Mouse (Mus musculus): ENCODE measurements around the gene Alkbh6.

Alkbh6 gene

DNA sequence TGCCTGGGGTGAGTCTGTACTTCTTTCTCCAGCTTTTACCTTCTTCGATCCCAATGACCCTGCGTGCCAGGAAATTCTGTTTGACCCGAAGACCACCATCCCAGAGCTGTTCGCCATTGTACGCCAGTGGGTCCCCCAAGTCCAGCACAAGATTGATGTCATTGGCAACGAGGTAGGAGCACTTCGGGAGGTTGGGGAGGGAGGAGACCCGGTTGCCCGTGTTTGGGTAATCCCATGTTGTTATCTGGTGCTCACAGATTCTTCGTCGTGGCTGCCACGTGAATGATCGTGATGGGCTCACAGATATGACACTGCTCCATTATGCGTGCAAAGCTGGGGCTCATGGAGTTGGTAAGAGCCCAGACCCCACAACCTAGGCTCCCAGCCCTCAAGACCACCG, 11.7 kb upstream of the Alkbh6 start:
- no peak for DNase-seq

DNA sequence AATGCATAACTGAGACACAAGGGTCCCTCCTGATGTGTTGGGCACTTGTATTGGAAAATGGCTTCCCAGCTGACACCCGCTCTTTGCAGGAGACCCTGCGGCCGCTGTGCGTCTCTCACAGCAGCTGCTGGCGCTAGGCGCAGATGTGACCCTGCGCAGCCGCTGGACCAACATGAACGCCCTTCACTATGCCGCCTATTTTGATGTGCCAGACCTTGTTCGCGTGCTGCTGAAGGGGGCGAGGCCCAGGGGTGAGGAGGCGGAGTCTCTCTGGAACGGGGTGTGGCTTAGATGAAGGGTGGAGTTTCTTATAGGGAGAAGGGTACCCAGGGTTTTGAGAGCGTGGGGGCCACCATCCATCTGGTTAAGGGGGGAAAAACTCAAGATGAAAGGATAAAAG, 11.3 kb upstream of the Alkbh6 start:
- DNase-seq, result no peak

DNA sequence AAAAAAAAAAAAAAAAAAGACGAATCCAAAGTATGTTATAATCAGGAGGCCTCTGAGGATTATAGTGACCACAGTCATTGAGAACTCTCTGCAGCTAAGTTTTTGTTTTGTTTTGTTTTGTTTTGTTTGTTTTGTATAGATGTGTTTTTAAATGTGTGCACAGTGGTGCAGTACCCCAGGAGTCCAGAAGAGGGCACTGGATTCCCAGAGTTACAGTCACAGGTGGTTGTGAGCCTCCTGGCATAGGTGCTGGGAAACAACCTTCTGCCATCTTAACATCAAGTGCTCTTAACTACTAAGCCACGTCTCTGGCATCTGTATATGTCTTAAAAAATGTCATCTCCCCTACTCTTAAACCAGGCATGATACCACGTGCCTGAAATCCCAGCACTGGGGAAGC, 7.6 kb upstream of the Alkbh6 start:
- DNase-seq, result no peak

DNA sequence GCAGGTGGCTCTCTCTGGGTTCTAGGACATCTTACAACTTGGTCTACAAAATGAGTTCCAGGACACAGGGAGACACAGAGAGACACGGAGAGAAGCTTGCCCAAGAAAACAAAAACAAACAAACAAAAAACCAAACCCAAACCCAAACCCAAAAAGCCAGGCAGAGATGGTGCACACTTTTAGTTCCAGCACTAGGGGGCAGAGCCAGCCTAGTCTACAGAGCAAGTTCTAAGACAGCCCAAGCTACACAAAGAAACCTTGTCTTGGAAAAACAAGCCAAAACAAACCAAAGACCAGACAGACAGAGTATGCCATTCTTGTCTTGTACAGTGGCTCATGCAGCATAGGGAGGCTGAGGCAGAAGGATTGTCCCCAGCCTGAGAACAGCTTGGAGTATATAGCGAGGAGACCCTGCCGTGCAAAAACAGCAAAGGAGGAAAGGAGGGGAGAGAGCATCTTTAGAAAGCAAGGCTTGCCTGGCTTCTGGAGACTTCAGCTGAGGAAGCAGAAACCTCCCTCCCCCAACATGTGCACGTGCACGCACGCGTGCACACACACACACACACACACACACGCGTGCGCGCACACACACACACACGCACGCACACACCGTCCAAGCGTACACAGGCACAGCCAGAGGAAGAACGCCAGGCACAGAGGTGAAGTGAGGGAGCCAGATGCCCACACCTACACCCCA, 2.3 kb upstream of the Alkbh6 start:
- peak; percentile 85 for DNase-seq

DNA sequence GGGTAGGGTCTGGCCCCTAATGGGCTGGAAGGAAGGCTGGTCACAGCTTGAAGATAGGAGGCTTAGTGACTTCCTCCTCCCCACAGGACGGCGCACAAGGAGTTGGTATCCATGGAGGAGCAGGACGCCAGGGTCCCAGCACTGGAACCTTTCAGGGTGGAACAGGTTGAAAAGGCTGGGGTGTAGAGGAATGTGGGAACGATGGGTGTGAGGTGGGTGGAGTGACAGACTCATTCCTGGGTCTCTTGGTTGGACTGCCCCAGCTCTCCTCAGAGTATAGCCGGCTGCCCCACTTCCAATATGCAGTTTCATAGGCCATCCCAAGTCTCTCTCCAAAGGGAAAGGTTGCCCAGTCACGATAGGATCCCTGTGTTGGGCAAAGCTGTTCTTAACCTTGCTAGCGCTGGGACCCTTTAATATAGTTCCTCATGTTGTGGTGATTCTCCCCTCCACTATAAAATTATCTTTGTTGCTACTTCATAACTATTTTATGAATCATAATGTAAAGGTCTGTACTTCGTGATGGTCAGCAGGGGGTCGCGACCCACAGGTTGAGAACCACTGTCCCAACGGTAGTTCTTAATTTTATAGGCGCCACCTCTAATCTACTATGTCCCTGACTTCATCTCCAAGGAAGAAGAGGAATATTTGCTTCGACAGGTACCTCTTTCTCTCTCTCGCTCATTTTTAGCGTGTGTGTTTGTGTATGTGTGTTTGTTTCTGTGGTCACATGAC, 1.0 kb downstream of the Alkbh6 start:
- DNase-seq, result peak; percentile 87

DNA sequence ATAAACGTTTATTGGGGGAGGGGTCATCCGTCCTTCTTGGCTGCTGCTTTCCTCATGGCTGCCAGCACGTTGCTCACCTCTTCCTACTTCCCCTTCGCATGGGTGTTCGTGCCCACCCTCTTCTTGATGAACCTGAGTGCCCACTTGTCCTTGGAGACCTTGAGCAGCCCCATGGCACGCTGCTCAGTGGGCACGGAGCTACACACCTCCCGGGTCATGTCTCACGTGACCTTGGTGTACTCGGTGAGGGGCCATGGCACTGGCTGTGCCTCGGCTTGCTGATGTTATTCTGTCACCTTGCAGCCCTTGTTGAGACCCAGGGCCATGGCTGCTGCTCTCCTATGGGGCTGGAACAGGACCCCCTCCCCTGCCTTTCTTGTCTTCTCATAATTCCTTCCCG, 1.6 kb downstream of the Alkbh6 start:
- peak; percentile 86 for DNase-seq

DNA sequence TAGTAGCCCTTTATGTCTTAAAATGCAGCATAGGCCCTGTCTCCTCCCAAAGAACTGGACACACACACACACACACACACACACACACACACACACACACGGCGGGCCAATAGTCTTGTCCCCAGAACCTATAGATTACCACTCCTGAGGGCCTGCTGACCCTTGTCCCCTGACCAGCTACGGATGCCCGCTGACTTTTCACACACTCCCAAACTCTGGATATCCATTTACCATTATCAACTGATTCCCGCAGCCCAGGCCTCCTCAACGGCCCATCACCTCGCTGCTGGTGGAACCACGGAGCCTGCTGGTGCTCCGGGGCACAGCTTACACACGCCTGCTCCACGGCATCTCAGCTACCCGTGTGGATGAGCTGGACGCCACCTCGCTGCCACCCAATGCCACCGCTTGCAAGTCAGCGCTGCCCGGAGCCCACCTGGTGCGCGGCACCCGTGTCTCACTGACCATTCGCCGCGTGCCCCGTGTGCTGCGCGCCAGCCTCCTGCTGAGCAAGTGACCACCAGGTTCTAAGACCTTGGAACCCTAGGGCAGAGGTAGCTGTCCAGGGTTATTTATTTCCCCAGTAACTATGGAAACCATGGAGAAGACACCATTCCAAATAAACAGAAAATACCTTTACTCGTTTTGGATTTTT, 5.3 kb downstream of the Alkbh6 start:
- peak; percentile 86 for DNase-seq

DNA sequence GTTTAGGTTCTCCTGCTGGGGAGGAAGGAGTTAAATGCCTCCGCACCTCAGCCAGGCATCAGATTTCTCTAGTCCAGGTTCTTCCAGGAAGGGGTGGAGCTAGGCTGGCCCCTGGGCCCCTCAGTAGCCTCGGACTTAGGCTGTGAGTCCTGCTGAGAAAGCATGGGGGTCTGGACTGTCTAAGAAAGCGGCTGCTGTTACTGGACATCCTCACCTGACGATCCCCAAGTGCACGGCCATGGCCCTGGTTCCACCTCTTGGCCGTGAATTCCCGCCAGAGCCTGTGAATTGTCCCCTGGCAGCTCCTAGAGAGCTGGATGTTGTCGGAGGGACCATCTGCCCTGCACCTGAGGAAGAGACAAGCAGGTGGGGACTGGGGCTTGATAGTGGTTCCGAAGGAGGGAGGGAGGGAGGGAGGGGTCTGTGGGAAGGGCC, 6.2 kb downstream of the Alkbh6 start, which contains the start of gene Syne4:
Syne4 (plus strand) TSS at position 87 of the 435 bp plus-strand sequence.
- DNase-seq, result no peak

DNA sequence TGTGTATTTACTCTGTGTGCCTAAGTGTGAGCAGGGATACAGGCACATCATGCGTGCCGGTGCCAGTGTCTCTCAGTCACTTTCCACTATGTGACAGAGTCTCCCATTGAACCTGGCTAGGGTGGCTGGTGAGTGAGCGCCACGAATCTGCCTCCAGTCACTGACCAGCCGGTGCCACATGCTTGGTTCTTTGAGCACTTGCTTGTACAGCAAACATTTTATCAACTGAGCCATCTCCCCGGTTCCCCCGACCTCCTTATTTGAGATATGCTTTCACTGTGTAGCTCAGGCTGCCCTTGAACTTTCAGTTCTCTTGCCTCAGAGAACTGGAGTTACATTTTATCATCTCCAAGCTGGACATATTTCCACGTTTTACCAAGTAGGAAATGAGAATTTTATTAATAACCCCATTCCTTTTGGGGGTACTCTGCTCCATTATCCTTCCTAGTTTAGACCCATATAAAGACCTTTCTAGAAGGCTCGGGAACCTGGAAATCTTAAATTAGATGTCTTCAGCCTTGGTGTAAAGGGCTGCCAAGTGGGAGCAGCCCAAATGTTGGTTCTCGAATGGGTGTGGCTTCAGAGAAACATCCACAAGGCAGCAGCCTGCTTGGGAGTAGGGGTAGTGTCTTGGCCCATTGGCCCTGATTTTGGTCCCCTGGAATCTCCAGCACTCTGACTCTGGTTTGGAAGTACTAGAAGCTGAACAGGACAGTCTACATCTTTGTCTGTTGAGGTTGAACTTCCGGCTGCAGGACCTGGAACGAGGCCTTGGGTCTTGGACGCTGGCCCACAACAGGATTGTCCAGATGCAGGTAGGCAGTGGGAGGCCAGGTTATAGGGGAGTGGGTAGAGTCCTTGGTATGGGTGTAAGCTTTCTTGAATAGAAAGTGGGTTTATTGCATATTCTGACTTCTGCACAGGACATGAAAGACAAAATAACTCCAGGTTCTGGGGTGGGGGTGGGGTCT, 7.3 kb downstream of the Alkbh6 start:
- DNase-seq, result no peak

DNA sequence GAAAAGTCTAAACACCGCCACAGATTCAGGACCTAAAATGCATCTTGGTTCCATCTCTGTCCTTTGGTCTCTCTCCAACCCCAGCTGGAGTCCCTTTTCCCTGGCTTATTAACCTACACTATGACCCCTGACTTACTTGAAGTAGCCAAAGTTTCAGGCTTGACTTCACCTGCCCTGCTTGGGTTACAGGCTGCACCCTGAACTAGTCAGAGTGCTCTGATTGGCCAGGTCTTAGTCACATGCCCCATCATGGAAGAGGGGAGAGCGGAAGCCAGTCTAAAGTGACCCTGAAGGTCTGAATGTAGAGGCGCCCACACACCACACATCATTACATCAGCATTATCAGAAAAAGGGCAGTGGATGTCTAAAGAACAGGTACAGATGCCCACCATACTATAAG, 9.6 kb downstream of the Alkbh6 start:
- DNase-seq, result no peak

DNA sequence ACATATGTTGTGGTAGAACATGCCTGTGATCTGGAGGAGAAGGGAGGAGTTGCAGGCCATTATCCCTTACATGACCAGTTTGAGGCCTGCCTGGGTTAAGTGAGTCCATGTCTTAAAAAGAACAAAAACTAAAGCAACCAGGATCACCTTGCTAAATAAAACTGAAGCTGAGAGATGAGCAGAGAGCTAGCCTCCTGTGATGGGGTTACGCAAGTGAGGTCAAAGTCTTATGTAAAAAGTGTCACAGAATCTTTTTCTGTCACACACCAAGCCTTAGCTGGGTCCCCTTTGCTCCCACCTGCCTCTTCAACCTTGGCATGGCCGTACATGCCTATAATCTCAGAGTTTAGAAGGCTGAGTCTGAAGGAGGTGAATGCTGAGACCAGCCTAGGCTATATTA, 12.4 kb downstream of the Alkbh6 start:
- DNase-seq, result no peak

DNA sequence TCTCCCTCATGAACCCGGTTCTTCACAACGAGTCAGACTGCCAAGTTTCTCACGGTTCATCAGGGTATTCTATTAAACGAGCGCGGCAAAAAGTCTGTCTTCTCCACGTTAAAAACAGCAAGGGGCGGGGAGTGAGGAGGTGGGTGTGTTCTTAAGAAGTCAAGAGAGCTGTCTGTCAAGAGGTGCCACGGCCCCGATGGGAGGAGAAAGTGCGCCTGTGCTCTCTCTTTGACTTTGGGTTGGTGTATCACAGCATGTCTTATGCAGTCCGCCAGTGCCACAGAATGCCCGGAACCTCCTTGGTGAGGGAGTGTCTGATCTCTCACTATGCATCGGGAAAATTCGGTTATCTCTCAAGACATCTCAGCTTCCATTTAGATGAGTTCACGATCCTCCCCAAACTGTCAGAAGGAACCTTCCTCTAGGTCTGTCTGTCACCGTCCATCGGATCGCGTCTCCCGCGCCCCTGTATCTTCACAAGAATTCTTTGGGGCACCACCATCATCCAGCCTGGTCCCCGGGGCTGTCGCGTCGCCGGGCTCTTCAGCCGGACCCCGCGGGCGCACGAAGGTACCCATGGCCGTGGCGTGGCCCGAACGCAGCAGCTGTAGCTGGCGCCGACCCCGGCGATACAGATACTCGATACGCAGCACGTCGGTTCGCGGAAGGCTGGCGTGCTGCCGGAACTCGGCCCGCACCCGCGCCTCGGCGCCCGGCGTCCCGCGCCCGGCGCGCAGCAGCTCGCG, 13.2 kb downstream of the Alkbh6 start, which contains the start of gene E130208F15Rik:
E130208F15Rik (plus strand) TSS at position 202 of the 746 bp plus-strand sequence.
- DNase-seq, result peak; percentile 97

DNA sequence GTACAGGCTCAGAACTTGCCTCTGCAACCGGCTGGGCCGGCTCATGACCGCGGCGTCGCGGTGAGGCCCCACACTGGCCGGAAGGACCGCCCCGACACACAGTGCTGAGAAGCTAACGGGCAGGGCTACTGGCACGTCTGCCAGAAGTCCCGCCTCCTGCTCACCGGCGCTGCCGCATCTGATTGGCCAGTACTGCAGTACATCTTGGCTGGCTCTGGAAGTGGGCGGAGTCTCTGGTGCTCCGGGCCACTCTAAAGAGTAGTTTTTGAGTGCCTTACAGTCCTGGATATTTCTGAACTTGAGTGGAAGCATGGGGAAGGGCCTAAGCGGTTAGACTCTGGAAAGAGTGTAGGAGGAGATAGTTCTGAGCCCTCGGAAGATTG, 13.8 kb downstream of the Alkbh6 start:
- peak; percentile 100 for DNase-seq

DNA sequence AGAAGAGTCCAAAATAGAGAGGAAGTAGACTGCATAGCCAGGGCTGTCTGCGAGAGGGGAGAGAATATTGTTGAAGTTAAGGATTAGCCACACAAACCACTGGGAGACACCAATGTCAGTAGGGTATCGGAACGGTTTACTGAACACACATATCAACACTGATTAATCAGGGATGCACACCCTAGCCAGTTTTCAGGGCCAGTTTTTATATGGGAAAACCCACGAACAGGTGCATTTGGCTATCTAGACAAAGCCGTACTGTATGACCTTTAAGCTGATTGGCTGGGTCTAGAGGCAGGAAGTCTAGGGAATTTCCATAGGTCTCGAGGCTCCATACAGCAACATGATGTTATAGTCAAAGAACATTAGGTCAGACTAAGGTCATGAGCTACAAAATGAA, 14.3 kb downstream of the Alkbh6 start:
- no peak for DNase-seq

DNA sequence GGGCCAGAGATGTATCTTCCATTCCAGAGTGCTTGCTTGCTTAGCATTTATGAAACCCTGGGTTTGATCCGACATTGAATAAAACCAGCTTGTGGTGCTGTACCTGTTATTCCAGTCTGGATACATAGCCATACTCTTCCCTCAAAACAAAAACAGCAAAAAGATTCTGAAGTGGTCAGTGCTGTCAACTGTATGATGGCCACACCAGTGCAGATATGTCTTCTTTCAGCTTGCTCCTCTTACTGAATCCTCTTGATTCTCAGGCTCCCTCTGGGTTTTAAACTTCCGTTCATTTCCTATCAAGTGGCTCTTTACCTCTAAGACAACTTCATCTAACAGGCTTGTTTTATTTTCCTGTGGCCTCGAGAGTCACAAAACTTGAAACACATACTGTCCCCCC, 15.3 kb downstream of the Alkbh6 start, which contains the start of gene Sdhaf1:
Sdhaf1 (minus strand) TSS at position 101 of the 400 bp plus-strand sequence.
- no peak for DNase-seq

DNA sequence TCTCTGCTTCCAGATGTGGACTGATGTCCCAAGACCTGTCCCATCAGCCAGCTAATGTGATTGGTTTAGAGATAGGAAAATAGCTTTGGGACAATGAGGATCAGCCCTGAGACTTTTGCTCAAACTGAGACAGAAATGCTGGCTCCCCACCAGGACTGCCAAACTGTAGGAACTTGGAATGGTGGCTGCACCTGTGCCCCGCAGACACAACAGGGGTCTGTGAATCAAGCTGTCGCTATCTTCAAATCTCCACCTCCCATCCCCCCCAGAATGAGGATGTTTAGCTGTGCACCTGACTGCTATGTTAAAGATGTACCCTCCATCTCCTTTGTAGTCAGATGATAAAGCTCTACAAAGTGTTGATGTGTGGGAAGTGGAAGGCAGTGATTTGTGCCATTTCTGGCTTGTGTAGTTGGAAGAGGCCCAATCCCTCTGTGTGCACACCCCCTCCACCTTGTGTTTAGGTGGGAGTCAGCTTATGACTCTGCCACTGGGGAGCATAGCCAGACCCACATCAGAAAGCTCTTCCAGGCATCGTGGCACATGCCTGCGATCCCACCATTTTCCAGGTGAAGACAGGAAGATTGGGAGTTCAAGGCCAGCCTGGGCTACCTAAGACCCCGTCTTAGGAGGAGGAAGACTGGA, 15.9 kb downstream of the Alkbh6 start:
- no peak for DNase-seq

DNA sequence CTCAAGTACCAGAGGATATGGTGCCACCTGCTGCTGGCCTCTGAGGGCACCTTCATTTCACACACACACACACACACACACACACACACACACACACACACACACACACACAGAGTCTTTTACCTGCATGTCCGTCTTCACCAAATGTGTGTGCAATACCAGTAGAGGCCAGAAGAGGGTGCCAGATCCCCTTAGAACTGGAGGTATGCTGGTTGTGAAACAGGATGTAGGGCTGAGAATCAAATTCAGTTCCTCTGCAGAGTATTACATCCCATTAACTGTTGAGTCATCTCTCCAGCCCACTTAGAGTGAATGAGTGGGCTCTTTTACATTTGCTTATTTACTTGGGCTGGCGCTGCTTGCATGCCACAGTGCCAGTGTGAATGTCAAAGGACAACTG, 16.8 kb downstream of the Alkbh6 start:
- no peak for DNase-seq

DNA sequence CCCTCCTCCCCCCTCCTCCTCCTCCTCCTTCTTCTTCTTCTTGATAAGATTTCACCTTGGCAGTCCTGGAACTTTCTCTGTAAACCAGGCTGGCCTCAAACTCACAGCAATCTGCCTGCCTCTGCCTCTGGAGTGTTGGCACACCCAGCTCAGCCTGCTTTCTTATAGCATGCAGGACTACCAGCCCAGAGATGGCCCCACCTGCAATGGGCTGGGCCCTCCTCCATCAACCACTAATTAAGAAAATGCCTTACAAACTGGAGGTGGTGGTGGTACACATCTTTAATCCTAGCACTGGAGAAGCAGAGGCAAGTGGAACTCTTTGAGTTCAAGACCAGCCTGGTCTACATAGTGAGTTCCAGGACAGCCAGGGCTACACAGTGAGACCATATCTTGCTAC, 17.9 kb downstream of the Alkbh6 start:
- no peak for DNase-seq

DNA sequence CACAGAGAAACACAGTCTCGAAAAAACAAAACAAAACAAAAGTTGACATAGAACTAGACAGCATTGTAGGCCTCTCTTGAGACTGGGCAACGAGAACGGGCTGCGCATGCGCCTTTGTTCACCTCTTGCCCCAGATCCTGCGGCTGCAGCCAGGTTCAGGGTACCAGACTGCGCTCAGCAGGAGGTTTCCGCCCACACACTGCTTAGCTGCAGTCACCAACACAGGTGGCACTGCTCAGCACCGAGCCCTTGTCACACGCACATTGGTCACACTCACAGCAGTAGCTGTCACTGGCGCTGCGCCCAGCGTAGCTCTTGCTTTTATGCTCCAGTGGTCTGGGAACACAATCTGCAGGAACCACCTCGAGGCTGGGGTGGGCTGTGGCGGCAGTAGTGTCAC, 18.6 kb downstream of the Alkbh6 start:
- DNase-seq, result no peak

DNA sequence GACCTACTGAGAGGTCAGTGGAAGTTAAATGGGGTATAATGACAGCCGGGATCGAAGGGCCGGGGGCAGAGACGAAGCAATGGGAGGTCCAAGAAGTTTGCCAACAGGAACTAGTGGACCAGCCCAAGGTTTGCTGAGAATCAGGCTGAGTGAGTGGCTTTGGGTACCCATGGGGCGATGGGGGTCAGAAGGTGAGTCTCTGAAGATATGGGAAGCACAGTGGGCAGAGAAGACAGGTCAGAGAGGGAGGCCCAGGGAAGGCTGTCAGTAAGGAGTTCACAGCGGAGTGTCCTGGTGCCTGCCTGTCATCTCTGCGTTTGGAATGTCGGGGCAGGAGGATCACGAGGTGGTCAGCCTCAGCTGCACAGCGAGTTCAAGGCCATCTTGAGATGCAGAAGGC, 19.9 kb downstream of the Alkbh6 start:
- DNase-seq, result no peak

DNA sequence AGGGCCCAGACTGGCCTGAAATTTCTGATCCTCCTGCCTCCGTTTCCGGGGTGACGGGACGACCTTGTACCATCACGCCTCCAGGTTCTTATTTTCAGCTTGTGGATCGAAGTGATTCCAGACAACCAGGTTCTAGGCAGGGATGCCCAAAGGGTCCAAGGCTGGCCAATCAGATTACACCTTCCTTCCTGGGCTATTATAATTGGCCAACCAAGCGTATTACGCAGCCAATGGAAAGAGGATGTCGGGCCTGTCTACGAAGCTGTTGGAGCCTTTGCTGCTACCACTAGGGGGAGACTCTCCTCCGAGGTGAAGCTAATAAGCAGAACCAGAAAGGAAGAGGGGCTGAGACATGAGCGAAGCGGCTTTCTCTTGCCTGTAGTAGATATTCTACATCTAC, 23.4 kb downstream of the Alkbh6 start:
- peak; percentile 97 for DNase-seq

Measured in heart, adult 11 months (tissue).